Mouse (Mus musculus) cerebellum, adult 2 months (tissue): ENCODE results near the gene Ccdc127.

Source experiments
- CTCF ChIP-seq: fragments of 200-500 bp; IDR thresholded peaks from 2 replicates; pipeline ENCODE4 v1.5.1; 2011; ENCODE audit warnings: low read depth, mild to moderate bottlenecking, control low read depth, low read length, moderate library complexity, borderline replicate concordance; ENCODE audit not compliant: insufficient read depth
- POLR2A ChIP-seq: fragments of 200-500 bp; IDR thresholded peaks from 2 replicates; pipeline ENCODE4 v1.6.1; 2011; ENCODE audit warnings: low read length, control low read depth, borderline replicate concordance; ENCODE audit not compliant: insufficient read depth

DNA sequence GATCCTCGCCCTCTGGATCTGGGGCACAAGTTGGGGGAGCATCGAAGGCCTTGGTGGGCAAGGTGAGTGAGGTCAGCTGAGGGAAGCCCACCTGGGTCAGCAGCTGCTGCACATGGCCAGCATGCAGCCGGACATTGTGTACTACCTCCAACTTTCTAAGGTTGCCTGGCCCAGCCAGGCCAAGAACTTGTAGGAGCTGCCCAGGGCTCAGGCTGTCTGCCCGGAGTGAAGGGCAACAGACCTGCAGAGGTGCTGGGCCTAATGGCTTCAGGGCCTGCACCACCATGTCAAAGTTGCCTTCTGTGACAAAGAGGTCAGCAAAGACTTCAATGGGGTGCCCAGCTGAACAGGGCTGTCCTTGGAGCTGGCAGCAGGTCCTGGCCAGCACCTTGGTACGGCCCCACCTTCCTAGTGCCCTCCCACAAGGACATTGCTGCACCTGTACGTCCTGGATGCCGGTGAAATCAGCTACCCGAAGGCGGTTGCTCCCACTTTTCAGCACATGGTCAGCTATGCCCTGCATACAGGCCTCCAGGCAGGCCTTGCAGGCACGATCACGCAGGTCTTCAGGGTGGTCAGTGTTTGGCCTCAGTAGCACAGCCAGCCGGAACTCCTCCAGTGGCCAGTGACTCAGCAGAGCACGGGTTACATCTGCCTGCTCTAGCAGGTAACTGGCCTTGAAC, 13.2 kb downstream of the Ccdc127 start:
- TF ChIP-seq CTCF: no peak
- no peak for TF ChIP-seq POLR2A
